ENCODE assay signal across 14 mouse cellular contexts in the genomic region with DNA sequence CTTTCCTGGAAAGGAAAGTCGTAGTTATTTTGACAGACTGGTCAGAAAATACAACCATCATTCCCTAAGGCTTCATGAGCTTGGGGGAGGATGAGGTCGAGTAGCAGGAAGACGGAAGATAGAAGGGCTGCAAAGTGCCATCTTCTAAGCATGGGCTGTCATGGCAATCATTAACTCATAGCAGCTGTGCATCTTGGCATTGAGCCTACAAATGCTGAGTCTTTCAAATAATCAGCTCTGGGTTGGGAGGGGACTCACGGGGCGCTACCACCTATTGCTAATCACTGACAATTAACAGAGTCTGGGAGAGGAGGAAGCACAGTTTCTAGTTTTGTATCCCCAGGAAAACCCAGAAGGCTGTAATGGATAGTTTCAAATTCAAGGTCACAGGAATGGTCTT.
"Had no signal": no experiment of that assay in that cellular context is flagged by ENCODE, and none has a peak within 500 bp of the region (broad histone marks: within the 10 kb centered on the region; RNA-seq: fewer than 3 reads in every experiment).

No protein-coding gene starts in this region.

- H3K9me3 ChIP-seq: liver, embryonic 13.5 days; midbrain, embryonic 10.5 days; midbrain, embryonic 15.5 days; stomach, embryonic 15.5 days had no signal

- H3K4me3 ChIP-seq: liver, embryonic 13.5 days; megakaryocyte, embryonic 14.5 days; midbrain, embryonic 10.5 days; midbrain, embryonic 15.5 days; stomach, embryonic 15.5 days had no signal

- H3K4me1 ChIP-seq: liver, embryonic 13.5 days; megakaryocyte, embryonic 14.5 days; midbrain, embryonic 10.5 days; midbrain, embryonic 15.5 days; stomach, embryonic 15.5 days had no signal

- H3K9ac ChIP-seq: liver, embryonic 13.5 days; midbrain, embryonic 15.5 days; stomach, embryonic 15.5 days had no signal

- H3K36me3 ChIP-seq: liver, embryonic 13.5 days; midbrain, embryonic 10.5 days; midbrain, embryonic 15.5 days; stomach, embryonic 15.5 days had no signal

- DNase-seq: kidney, adult 18-20 months; kidney, adult 9 months; kidney, postnatal 14 days; kidney, postnatal 4 days; liver, embryonic 13.5 days; lung, adult 2 months; right cerebral cortex, postnatal 25 days; spleen, adult 18-20 months; thymus, postnatal 36 days had no signal

- H3K27me3 ChIP-seq: liver, embryonic 13.5 days; megakaryocyte, embryonic 14.5 days; midbrain, embryonic 15.5 days; stomach, embryonic 15.5 days had no signal

- ATAC-seq: lung, postnatal 0 days; midbrain, embryonic 15.5 days had no signal

- H3K4me2 ChIP-seq: liver, embryonic 13.5 days; midbrain, embryonic 15.5 days; stomach, embryonic 15.5 days had no signal

- H3K27ac ChIP-seq: liver, embryonic 13.5 days; midbrain, embryonic 10.5 days; midbrain, embryonic 15.5 days; stomach, embryonic 15.5 days had no signal
